Mouse (Mus musculus): ENCODE measurements around the gene 5330417C22Rik. TPM values are rescaled to one million over a fixed set of nuclear protein-coding genes. Genes with fewer than 3 reads are reported as not detected.

5330417C22Rik gene
- total and polyA plus RNA-seq, 2 experiments from 2014 or later, result 10.1 to 22.9 TPM

DNA sequence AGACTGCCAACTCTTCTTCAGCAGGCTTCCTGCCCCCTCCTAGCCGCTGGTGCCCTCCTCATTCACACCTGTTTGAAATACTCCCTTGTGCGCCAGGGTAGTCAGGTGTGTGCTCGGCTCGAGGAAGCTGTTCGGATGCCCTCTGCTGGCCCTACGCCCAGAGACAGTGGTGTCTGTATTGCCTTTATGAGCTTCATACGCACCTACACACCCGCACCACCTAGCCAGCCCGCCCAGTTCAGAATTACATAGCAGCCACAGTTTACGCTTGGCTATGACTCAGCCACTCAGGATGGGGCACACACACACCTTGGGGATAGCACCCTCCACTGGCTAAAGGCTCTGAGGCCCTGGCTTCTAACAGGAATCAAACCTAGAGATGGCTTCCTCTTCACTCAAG, 77.5 kb downstream of the 5330417C22Rik start:
- peak; percentile 29 for TF ChIP-seq CTCF (IDR thresholded peaks at IDR 0.05)
- H3K4me3 ChIP-seq (ENCODE audit: low read depth, low read length), result no peak overlapping the region
- no peak for DNase-seq (ENCODE audit: low spot score)
- H3K27me3 ChIP-seq (ENCODE audit: insufficient read depth, low read length), result no peaks in the 10 kb centered on the region
- H3K9ac ChIP-seq (replicated peaks; ENCODE audit: low read length, poor library complexity, severe bottlenecking), result no peak overlapping the region
- no peaks in the 10 kb centered on the region for H3K4me1 ChIP-seq (ENCODE audit: insufficient read depth, low read length)
- no peak overlapping the region for H3K27ac ChIP-seq (ENCODE audit: low read depth, low read length)
- 0 out of 2 replicates have a peak, but pooled peaks have one; percentile 52 for ATAC-seq (ENCODE audit: low FRiP score)
- no peak overlapping the region for H3K4me2 ChIP-seq (ENCODE audit: low read depth, low read length, poor library complexity, severe bottlenecking)
- peaks cover 3% of the 10 kb centered on the region; the same call in 1 of the 2 replicates for H3K36me3 ChIP-seq (ENCODE audit: insufficient read depth, low read length)
- no peaks in the 10 kb centered on the region for H3K9me3 ChIP-seq (ENCODE audit: low read length)
- WGBS, result 49% methylated on average over 10 of the region's 10 CpGs

- Histone ChIP-seq H3K27me3 (ENCODE audit: insufficient read depth, low read length) (no peaks in the 10 kb centered on the region), H3K9me3 (ENCODE audit: low read length) (no peaks in the 10 kb centered on the region), H3K36me3 (ENCODE audit: insufficient read depth, low read length) (peaks cover 3% of the 10 kb centered on the region; the same call in 1 of the 2 replicates), H3K4me2 (ENCODE audit: low read depth, low read length, poor library complexity, severe bottlenecking) (no peak overlapping the region), H3K4me1 (ENCODE audit: insufficient read depth, low read length) (no peaks in the 10 kb centered on the region), H3K27ac (ENCODE audit: low read depth, low read length) (no peak overlapping the region), H3K9ac (replicated peaks; ENCODE audit: low read length, poor library complexity, severe bottlenecking) (no peak overlapping the region), H3K4me3 (ENCODE audit: low read depth, low read length) (no peak overlapping the region)
- no peak for TF ChIP-seq CTCF (IDR thresholded peaks at IDR 0.05)
- 62% methylated on average over 14 of the region's 14 CpGs for WGBS
- no peak for DNase-seq (ENCODE audit: low spot score)
- no peak for ATAC-seq (ENCODE audit: low FRiP score)
These were observed 78.0 kb downstream of the 5330417C22Rik start for GRCm38 (mm10) chr3:108458380-108458779.

DNA sequence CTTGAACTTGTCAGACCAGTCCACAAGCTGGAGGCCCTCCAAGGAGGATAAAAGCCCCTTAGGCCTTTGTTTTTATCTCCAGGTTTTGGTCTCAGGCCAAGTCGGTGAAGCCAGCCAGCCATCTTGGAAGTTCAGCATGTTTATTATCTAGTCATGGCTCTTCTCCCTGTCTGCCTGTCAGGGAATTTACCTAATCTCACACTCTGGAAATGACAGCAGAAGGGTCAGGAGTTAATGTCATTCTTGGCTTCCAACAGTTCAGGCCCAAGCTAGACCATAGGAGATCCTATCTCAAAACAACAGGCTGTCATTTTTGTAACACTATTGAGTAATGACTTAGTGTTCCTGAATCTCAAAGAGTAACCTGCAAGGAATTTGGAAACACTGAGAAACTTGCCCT, 82.2 kb downstream of the 5330417C22Rik start:
- H3K9ac ChIP-seq (replicated peaks; ENCODE audit: low read length, poor library complexity, severe bottlenecking), result no peak overlapping the region
- no peaks in the 10 kb centered on the region; the same call in 1 of the 2 replicates for H3K36me3 ChIP-seq (ENCODE audit: insufficient read depth, low read length)
- no peaks in the 10 kb centered on the region for H3K4me1 ChIP-seq (ENCODE audit: insufficient read depth, low read length)
- DNase-seq (ENCODE audit: low spot score) (no peak), ATAC-seq (ENCODE audit: low FRiP score) (no peak)
- no peak overlapping the region for H3K4me2 ChIP-seq (ENCODE audit: low read depth, low read length, poor library complexity, severe bottlenecking)
- no peak for TF ChIP-seq CTCF (IDR thresholded peaks at IDR 0.05)
- H3K9me3 ChIP-seq (ENCODE audit: low read length), result no peaks in the 10 kb centered on the region
- no peak overlapping the region for H3K4me3 ChIP-seq (ENCODE audit: low read depth, low read length)
- WGBS, result 70% methylated on average over 1 of the region's 1 CpGs
- no peaks in the 10 kb centered on the region for H3K27me3 ChIP-seq (ENCODE audit: insufficient read depth, low read length)
- H3K27ac ChIP-seq (ENCODE audit: low read depth, low read length), result no peak overlapping the region

- Histone ChIP-seq H3K9me3 (ENCODE audit: low read length) (no peaks in the 10 kb centered on the region), H3K27me3 (ENCODE audit: insufficient read depth, low read length) (no peaks in the 10 kb centered on the region), H3K36me3 (ENCODE audit: insufficient read depth, low read length) (no peaks in the 10 kb centered on the region; the same call in 1 of the 2 replicates), H3K9ac (replicated peaks; ENCODE audit: low read length, poor library complexity, severe bottlenecking) (no peak overlapping the region), H3K4me3 (ENCODE audit: low read depth, low read length) (no peak overlapping the region), H3K4me2 (ENCODE audit: low read depth, low read length, poor library complexity, severe bottlenecking) (no peak overlapping the region), H3K4me1 (ENCODE audit: insufficient read depth, low read length) (no peaks in the 10 kb centered on the region), H3K27ac (ENCODE audit: low read depth, low read length) (no peak overlapping the region)
- 80% methylated on average over 2 of the region's 2 CpGs for WGBS
- ATAC-seq (ENCODE audit: low FRiP score) (no peak), DNase-seq (ENCODE audit: low spot score) (no peak)
- no peak for TF ChIP-seq CTCF (IDR thresholded peaks at IDR 0.05)
These were observed 84.4 kb downstream of the 5330417C22Rik start for GRCm38 (mm10) chr3:108451969-108452368.

GRCm38 (mm10) chr3:108445366-108445705, 91.0 kb downstream of the 5330417C22Rik start:
- H3K27ac ChIP-seq (ENCODE audit: low read depth, low read length), result peak overlapping the region; percentile 91
- peaks cover 3% of the 10 kb centered on the region; the same call in 1 of the 2 replicates for H3K4me1 ChIP-seq (ENCODE audit: insufficient read depth, low read length)
- H3K4me2 ChIP-seq (ENCODE audit: low read depth, low read length, poor library complexity, severe bottlenecking), result peak overlapping the region; percentile 82
- peak overlapping the region; percentile 70 for H3K9ac ChIP-seq (replicated peaks; ENCODE audit: low read length, poor library complexity, severe bottlenecking)
- ATAC-seq (ENCODE audit: low FRiP score) (peak; percentile 57; the same call in 1 of the 2 replicates), DNase-seq (ENCODE audit: low spot score) (no peak)
- H3K36me3 ChIP-seq (ENCODE audit: insufficient read depth, low read length), result peaks cover 4% of the 10 kb centered on the region; the same call in 1 of the 2 replicates
- H3K9me3 ChIP-seq (ENCODE audit: low read length), result no peaks in the 10 kb centered on the region
- 10% methylated on average over 6 of the region's 6 CpGs for WGBS
- no peak for TF ChIP-seq CTCF (IDR thresholded peaks at IDR 0.05)
- H3K4me3 ChIP-seq (ENCODE audit: low read depth, low read length), result peak overlapping the region; percentile 68
- H3K27me3 ChIP-seq (ENCODE audit: insufficient read depth, low read length), result no peaks in the 10 kb centered on the region

DNA sequence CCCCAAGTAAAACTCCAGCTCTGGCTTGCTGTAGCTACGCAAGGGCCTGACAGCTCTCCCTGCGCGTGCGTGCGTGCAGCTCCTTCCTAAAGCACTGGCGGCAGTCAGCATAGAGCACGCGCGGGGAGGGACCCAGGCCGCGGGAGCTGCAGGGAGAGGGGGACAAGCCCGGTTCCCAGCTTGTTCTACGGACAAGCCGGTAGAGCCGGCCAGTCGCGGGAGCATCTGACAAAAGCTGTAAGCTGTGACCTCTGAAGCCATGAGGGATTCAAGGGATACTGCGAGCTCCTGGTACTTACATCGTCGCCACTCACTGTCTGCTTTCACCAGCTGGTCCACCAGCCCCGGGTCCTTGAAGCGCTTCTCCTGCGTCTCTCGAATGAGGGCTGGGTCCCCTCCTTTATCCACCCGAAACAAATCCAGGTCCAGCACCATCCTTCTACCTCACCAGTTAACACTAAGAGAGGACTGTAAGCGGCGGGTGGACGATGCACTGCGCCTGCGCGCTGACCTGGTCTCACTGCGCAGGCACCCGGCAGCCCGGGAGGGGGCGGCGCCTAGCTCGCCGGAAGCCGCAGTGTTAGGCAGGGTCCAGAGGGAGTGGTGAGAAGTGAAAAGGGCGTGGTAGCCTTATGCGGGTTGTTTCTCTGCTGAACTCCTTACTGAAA, 91.5 kb downstream of the 5330417C22Rik start, which contains the start of gene Sars:
TSS of gene Sars (minus strand) at position 512 of the 668 bp plus-strand sequence.
- peaks cover 3% of the 10 kb centered on the region; the same call in 1 of the 2 replicates for H3K4me1 ChIP-seq (ENCODE audit: insufficient read depth, low read length)
- H3K4me2 ChIP-seq (ENCODE audit: low read depth, low read length, poor library complexity, severe bottlenecking), result peak within 1 kb of the TSS; percentile 82
- DNase-seq (ENCODE audit: low spot score) (peak; percentile 96), ATAC-seq (ENCODE audit: low FRiP score) (peak; percentile 95)
- peak within 1 kb of the TSS; percentile 70 for H3K9ac ChIP-seq (replicated peaks; ENCODE audit: low read length, poor library complexity, severe bottlenecking)
- H3K27me3 ChIP-seq (ENCODE audit: insufficient read depth, low read length), result no peaks in the 10 kb centered on the region
- under 1% methylated on average over 40 of the region's 41 CpGs for WGBS
- no peaks in the 10 kb centered on the region for H3K9me3 ChIP-seq (ENCODE audit: low read length)
- peak; percentile 53 for TF ChIP-seq CTCF (IDR thresholded peaks at IDR 0.05)
- H3K27ac ChIP-seq (ENCODE audit: low read depth, low read length), result peak within 1 kb of the TSS; percentile 91
- peak within 1 kb of the TSS; percentile 68 for H3K4me3 ChIP-seq (ENCODE audit: low read depth, low read length)
- peaks cover 4% of the 10 kb centered on the region; the same call in 1 of the 2 replicates for H3K36me3 ChIP-seq (ENCODE audit: insufficient read depth, low read length)
